Mouse (Mus musculus) liver, embryonic 16.5 days (tissue): ENCODE results near the gene Cmc2. TPM values are rescaled to one million over a fixed set of nuclear protein-coding genes. Genes with fewer than 3 reads are reported as not detected.

Experiments
- ATAC-seq: fragments of 200-750 bp; cut with Nextera tagmentation; 2 replicates; pipeline ENCODE4 v1.8.0; 2017; ENCODE audit warnings: low read depth, mild to moderate bottlenecking, moderate number of reproducible peaks, moderate library complexity
- H3K27ac ChIP-seq: fragments of 300-500 bp; sonication (generic); 2 replicates; pipeline ENCODE4 v1.5.1; 2014; ENCODE audit warnings: mild to moderate bottlenecking, low read length
- H3K27me3 ChIP-seq: fragments of 300-500 bp; sonication (generic); 2 replicates; pipeline ENCODE4 v1.6.1; 2014; ENCODE audit warnings: low read depth, low read length, mixed read lengths; ENCODE audit not compliant: control insufficient read depth, insufficient read depth
- H3K36me3 ChIP-seq: fragments of 300-500 bp; sonication (generic); 2 replicates; pipeline ENCODE4 v1.6.1; 2014; ENCODE audit warnings: mild to moderate bottlenecking; ENCODE audit not compliant: control insufficient read depth, insufficient read depth
- H3K4me1 ChIP-seq: fragments of 300-500 bp; sonication (generic); 2 replicates; pipeline ENCODE4 v1.6.1; 2014; ENCODE audit warnings: low read depth, low read length, mixed read lengths; ENCODE audit not compliant: control insufficient read depth
- H3K4me2 ChIP-seq: fragments of 300-500 bp; sonication (generic); 2 replicates; pipeline ENCODE4 v1.6.1; 2014; ENCODE audit warnings: low read depth, low read length, mixed read lengths
- H3K4me3 ChIP-seq: fragments of 300-500 bp; sonication (generic); 2 replicates; pipeline ENCODE4 v1.5.1; 2014; ENCODE audit warnings: low read depth, mild to moderate bottlenecking, low read length
- H3K9ac ChIP-seq: fragments of 300-500 bp; sonication (generic); 2 replicates; pipeline ENCODE4 v1.6.1; 2014; ENCODE audit warnings: low read depth, low read length
- H3K9me3 ChIP-seq: fragments of 300-500 bp; sonication (generic); replicated peaks from 2 replicates; pipeline ENCODE4 v1.6.1; 2016; ENCODE audit warnings: low read length; ENCODE audit not compliant: control insufficient read depth
- WGBS: fragments of 180-500 bp; shearing (Covaris S2); extraction: QIAGEN DNeasy Blood & Tissue Kit; methylation state at CpG from one replicate; pipeline ENCODE4 v1.1.7; 2014; ENCODE audit not compliant: insufficient replicate concordance; 5-methylcytosine and 5-hydroxymethylcytosine counted together
- polyA plus RNA-seq: library from polyadenylated mRNA; unstranded; fragments of >200 nt; fragmentation: Nextera tagmentation; extraction: Ambion mirVana; gene quantifications from 2 replicates; pipeline ENCODE4 v1.2.1, GENCODE M21; 2015

Gene Cmc2
- 49.7 and 54.0 TPM in 2 replicates for polyA plus RNA-seq

GRCm38 (mm10) chr8:116921337-116922059 lies at the start of gene Cmc2, which contains the start of gene Cenpn:
Cmc2 (minus strand) TSS chr8:116921455.
Cenpn (plus strand) TSS chr8:116921730.
- peaks cover 25% of the 10 kb centered on the region for H3K4me1 ChIP-seq
- H3K9me3 ChIP-seq, result no peaks in the 10 kb centered on the region
- ATAC-seq, result peak; percentile 91
- H3K27ac ChIP-seq, result peak within 1 kb of the TSS; percentile 92
- peak within 1 kb of the TSS; percentile 81 for H3K4me2 ChIP-seq
- H3K27me3 ChIP-seq, result no peaks in the 10 kb centered on the region
- 0% methylated on average over 57 of the region's 57 CpGs for WGBS
- H3K4me3 ChIP-seq, result peak within 1 kb of the TSS; percentile 93
- peak within 1 kb of the TSS; percentile 91 for H3K9ac ChIP-seq
- H3K36me3 ChIP-seq, result peaks cover 6% of the 10 kb centered on the region

- 72% methylated on average over 6 of the region's 6 CpGs for WGBS
- H3K4me1 ChIP-seq, result no peaks in the 10 kb centered on the region
- H3K9me3 ChIP-seq, result no peaks in the 10 kb centered on the region
- H3K27me3 ChIP-seq, result no peaks in the 10 kb centered on the region
- H3K9ac ChIP-seq, result no peak overlapping the region
- no peaks in the 10 kb centered on the region for H3K36me3 ChIP-seq
- no peak overlapping the region for H3K4me3 ChIP-seq
- no peak for ATAC-seq
- H3K4me2 ChIP-seq, result no peak overlapping the region
- H3K27ac ChIP-seq, result no peak overlapping the region
Observed at GRCm38 (mm10) chr8:116969531-116969930, 48.3 kb upstream of the Cmc2 start.

- no peak for ATAC-seq
- Histone ChIP-seq H3K36me3 (peaks cover 4% of the 10 kb centered on the region), H3K9me3 (no peaks in the 10 kb centered on the region), H3K4me1 (no peaks in the 10 kb centered on the region), H3K9ac (no peak overlapping the region), H3K4me3 (no peak overlapping the region), H3K4me2 (no peak overlapping the region), H3K27ac (no peak overlapping the region), H3K27me3 (no peaks in the 10 kb centered on the region)
- 75% methylated on average over 9 of the region's 9 CpGs for WGBS
Observed at GRCm38 (mm10) chr8:116954415-116954814, 33.2 kb upstream of the Cmc2 start.

GRCm38 (mm10) chr8:116952428-116952827 lies 31.2 kb upstream of the Cmc2 start:
- H3K27ac ChIP-seq, result no peak overlapping the region
- H3K4me3 ChIP-seq, result no peak overlapping the region
- H3K9ac ChIP-seq, result no peak overlapping the region
- no peak for ATAC-seq
- H3K4me1 ChIP-seq, result peaks cover 7% of the 10 kb centered on the region
- peaks cover 4% of the 10 kb centered on the region for H3K36me3 ChIP-seq
- WGBS, result 62% methylated on average over 8 of the region's 8 CpGs
- no peak overlapping the region for H3K4me2 ChIP-seq
- H3K27me3 ChIP-seq, result no peaks in the 10 kb centered on the region
- H3K9me3 ChIP-seq, result no peaks in the 10 kb centered on the region

GRCm38 (mm10) chr8:116951778-116952177 lies 30.5 kb upstream of the Cmc2 start:
- H3K9ac ChIP-seq, result no peak overlapping the region
- peaks cover 11% of the 10 kb centered on the region for H3K4me1 ChIP-seq
- no peak for ATAC-seq
- no peak overlapping the region for H3K4me2 ChIP-seq
- no peaks in the 10 kb centered on the region for H3K9me3 ChIP-seq
- H3K27ac ChIP-seq, result no peak overlapping the region
- no peaks in the 10 kb centered on the region for H3K27me3 ChIP-seq
- H3K36me3 ChIP-seq, result peaks cover 4% of the 10 kb centered on the region; the same call in 1 of the 2 replicates
- H3K4me3 ChIP-seq, result no peak overlapping the region
- 74% methylated on average over 2 of the region's 2 CpGs for WGBS

- 69% methylated on average over 5 of the region's 5 CpGs for WGBS
- H3K4me2 ChIP-seq, result no peak overlapping the region
- H3K4me1 ChIP-seq, result peaks cover 15% of the 10 kb centered on the region
- H3K27me3 ChIP-seq, result no peaks in the 10 kb centered on the region
- H3K4me3 ChIP-seq, result no peak overlapping the region
- no peak for ATAC-seq
- H3K27ac ChIP-seq, result no peak overlapping the region
- H3K9me3 ChIP-seq, result no peaks in the 10 kb centered on the region
- peaks cover 4% of the 10 kb centered on the region; the same call in 1 of the 2 replicates for H3K36me3 ChIP-seq
- H3K9ac ChIP-seq, result no peak overlapping the region
Observed at GRCm38 (mm10) chr8:116951369-116951768, 30.1 kb upstream of the Cmc2 start.

- no peak overlapping the region for H3K9ac ChIP-seq
- no peaks in the 10 kb centered on the region for H3K36me3 ChIP-seq
- H3K4me3 ChIP-seq, result no peak overlapping the region
- H3K4me1 ChIP-seq, result peaks cover 46% of the 10 kb centered on the region
- ATAC-seq, result no peak
- H3K27ac ChIP-seq, result no peak overlapping the region
- no peaks in the 10 kb centered on the region for H3K9me3 ChIP-seq
- H3K4me2 ChIP-seq, result no peak overlapping the region
- no peaks in the 10 kb centered on the region for H3K27me3 ChIP-seq
- WGBS, result 24% methylated on average over 7 of the region's 7 CpGs
Observed at GRCm38 (mm10) chr8:116947589-116947988, 26.3 kb upstream of the Cmc2 start.

GRCm38 (mm10) chr8:116946851-116947250 lies 25.6 kb upstream of the Cmc2 start:
- H3K4me1 ChIP-seq, result peaks cover 51% of the 10 kb centered on the region
- no peak for ATAC-seq
- H3K4me2 ChIP-seq, result peak overlapping the region; percentile 67
- H3K4me3 ChIP-seq, result peak overlapping the region; percentile 44
- peak overlapping the region; percentile 32; the same call in 1 of the 2 replicates for H3K9ac ChIP-seq
- no peaks in the 10 kb centered on the region for H3K9me3 ChIP-seq
- 49% methylated on average over 6 of the region's 6 CpGs for WGBS
- no peaks in the 10 kb centered on the region for H3K36me3 ChIP-seq
- peak overlapping the region; percentile 56; the same call in 1 of the 2 replicates for H3K27ac ChIP-seq
- H3K27me3 ChIP-seq, result no peaks in the 10 kb centered on the region

GRCm38 (mm10) chr8:116946268-116946838 lies 25.1 kb upstream of the Cmc2 start:
- WGBS, result 31% methylated on average over 21 of the region's 21 CpGs
- Histone ChIP-seq H3K27ac (peak overlapping the region; percentile 56), H3K4me1 (peaks cover 51% of the 10 kb centered on the region), H3K27me3 (no peaks in the 10 kb centered on the region), H3K4me3 (peak overlapping the region; percentile 44), H3K9ac (peak overlapping the region; percentile 32), H3K9me3 (no peaks in the 10 kb centered on the region), H3K4me2 (peak overlapping the region; percentile 67), H3K36me3 (no peaks in the 10 kb centered on the region)
- ATAC-seq, result no peak
